ENCODE assay signal across 17 mouse cellular contexts in genomic region chr17:50495216-50495889, GRCm38 (mm10). TPM values are rescaled to one million over a fixed set of nuclear protein-coding genes. Genes with fewer than 3 reads are reported as not detected.
DNase-seq lines count a peak whose midpoint lies in the region; ATAC-seq lines count a peak whose summit lies in the region.
"Had no signal": no experiment of that assay in that cellular context is flagged by ENCODE, and none has a peak within 500 bp of the region (broad histone marks: within the 10 kb centered on the region; RNA-seq: fewer than 3 reads in every experiment).

No protein-coding gene starts in this region.

- peak; percentile 19 for DNase-seq in gastrocnemius, postnatal 10 days
- DNase-seq in gastrocnemius, postnatal 25 days: no peak
- DNase-seq in adrenal gland, adult 2 months: peak; percentile 80
- peak; percentile 64 for DNase-seq in embryo, embryonic 11 days
- peak; percentile 87 for DNase-seq in hindlimb bud, embryonic 11.5 days (ENCODE audit: extremely low spot score, low read depth, low spot score)
- no peak for DNase-seq in layer of hippocampus, adult 11-12 months (ENCODE audit: low spot score)
- DNase-seq: B cell, adult 2 months; cerebellum, adult 18-20 months; kidney, adult 18-20 months; kidney, postnatal 36 days; lung, adult 18-20 months; right cerebral cortex, postnatal 25 days had no signal

- no peak for ATAC-seq in granulocyte monocyte progenitor cell, adult 5-6 weeks (replicated peaks; ENCODE audit: poor library complexity, severe bottlenecking)
- no peak for ATAC-seq in heart, embryonic 12.5 days (ENCODE audit: insufficient number of reproducible peaks, low FRiP score)
- ATAC-seq: forebrain, embryonic 15.5 days had no signal

- no peaks in the 10 kb centered on the region for H3K27me3 ChIP-seq in heart, embryonic 12.5 days (replicated peaks)
- H3K27me3 ChIP-seq: forebrain, embryonic 15.5 days had no signal

- H3K9me3 ChIP-seq in heart, embryonic 12.5 days (replicated peaks): no peaks in the 10 kb centered on the region
- H3K9me3 ChIP-seq: forebrain, embryonic 15.5 days; heart, embryonic 10.5 days; limb, embryonic 15.5 days had no signal

- no peak overlapping the region for H3K4me3 ChIP-seq in heart, embryonic 12.5 days
- H3K4me3 ChIP-seq: forebrain, embryonic 15.5 days; heart, embryonic 10.5 days; limb, embryonic 15.5 days had no signal

- H3K27ac ChIP-seq in heart, embryonic 12.5 days (ENCODE audit: poor library complexity, severe bottlenecking): no peak overlapping the region
- H3K27ac ChIP-seq: forebrain, embryonic 15.5 days; heart, embryonic 10.5 days; limb, embryonic 15.5 days had no signal

- H3K9ac ChIP-seq in heart, embryonic 12.5 days: no peak overlapping the region
- H3K9ac ChIP-seq: forebrain, embryonic 15.5 days; limb, embryonic 15.5 days had no signal

- H3K4me1 ChIP-seq in heart, embryonic 12.5 days (replicated peaks): no peaks in the 10 kb centered on the region
- H3K4me1 ChIP-seq: heart, embryonic 10.5 days; limb, embryonic 15.5 days had no signal

- H3K36me3 ChIP-seq in heart, embryonic 12.5 days: no peaks in the 10 kb centered on the region
- H3K36me3 ChIP-seq: forebrain, embryonic 15.5 days; heart, embryonic 10.5 days; limb, embryonic 15.5 days had no signal

- H3K4me2 ChIP-seq in heart, embryonic 12.5 days: no peak overlapping the region
- H3K4me2 ChIP-seq: forebrain, embryonic 15.5 days; limb, embryonic 15.5 days had no signal

- 80% methylated on average over 10 of the region's 10 CpGs for WGBS in heart, embryonic 12.5 days

RNA-seq across cellular contexts. Expression of gene Plcl2, which starts 13.8 kb away (rescaled TPM):
- 10 to 100 TPM; 37.7 to 38.2 TPM for total RNA-seq in gastrocnemius, postnatal 10 days (2021)
- 10 to 100 TPM; 27.0 to 32.7 TPM for total RNA-seq in gastrocnemius, postnatal 25 days (2021)
- total RNA-seq in adrenal gland, adult 2 months (2021): 10 to 100 TPM; 46.8 to 55.0 TPM
- 8.9 and 11.6 TPM in 2 replicates for polyA plus RNA-seq in adrenal gland, adult 2 months (2012; rRNA removed)
- 29.8 and 40.1 TPM in 2 replicates for total RNA-seq in granulocyte monocyte progenitor cell, adult 5-6 weeks (2014; fragmentation: Nextera tagmentation)
- 22.9 and 31.1 TPM in 2 replicates for total RNA-seq in granulocyte monocyte progenitor cell, adult 5-6 weeks (2017)
- polyA plus RNA-seq in heart, embryonic 12.5 days (2016; fragmentation: Nextera tagmentation; extraction: Ambion mirVana): 4.6 and 5.4 TPM in 2 replicates

Comparison
In these comparisons a context has a peak if more than half of its experiments do, and no peak if none do; other contexts are left out.
1. DNase-seq: peak in gastrocnemius, postnatal 10 days (single experiment), adrenal gland, adult 2 months (single experiment), embryo, embryonic 11 days (single experiment) and hindlimb bud, embryonic 11.5 days (single experiment); none in gastrocnemius, postnatal 25 days (single experiment) and layer of hippocampus, adult 11-12 months (single experiment).